Mouse (Mus musculus): ENCODE results near the gene Xkr8. TPM values are rescaled to one million over a fixed set of nuclear protein-coding genes. Genes with fewer than 3 reads are reported as not detected.
"Not testable (repeated sequence)": the region's sequence is repeated elsewhere in the genome, so short reads cannot be mapped to it uniquely, and the experiment has no call there.

Xkr8 gene
- total and polyA plus RNA-seq, 2 experiments from 2014 or later = 6.9 to 7.1 TPM

- Histone ChIP-seq H3K4me2 (ENCODE audit: low read depth, low read length, poor library complexity, severe bottlenecking) (no peak overlapping the region), H3K36me3 (ENCODE audit: insufficient read depth, low read length) (no peaks in the 10 kb centered on the region), H3K27ac (ENCODE audit: low read depth, low read length) (peak overlapping the region; percentile 80), H3K27me3 (ENCODE audit: insufficient read depth, low read length) (no peaks in the 10 kb centered on the region), H3K4me3 (ENCODE audit: low read depth, low read length) (no peak overlapping the region), H3K9me3 (ENCODE audit: low read length) (no peaks in the 10 kb centered on the region), H3K4me1 (ENCODE audit: insufficient read depth, low read length) (peaks cover 11% of the 10 kb centered on the region; the same call in 1 of the 2 replicates), H3K9ac (replicated peaks; ENCODE audit: low read length, poor library complexity, severe bottlenecking) (no peak overlapping the region)
- 51% methylated on average over 11 of the region's 11 CpGs for WGBS
- peak; percentile 84 for ATAC-seq (ENCODE audit: low FRiP score)
- peak; percentile 81 for DNase-seq (ENCODE audit: low spot score)
- TF ChIP-seq CTCF (IDR thresholded peaks at IDR 0.05) = peak; percentile 31; the same call in 1 of the 2 replicates
These were observed 11.9 kb upstream of the Xkr8 start for GRCm38 (mm10) chr4:132743992-132744911.

GRCm38 (mm10) chr4:132741491-132741890 is 9.1 kb upstream of the Xkr8 start:
- TF ChIP-seq CTCF (IDR thresholded peaks at IDR 0.05) = no peak
- no peak overlapping the region for H3K27ac ChIP-seq (ENCODE audit: low read depth, low read length)
- DNase-seq (ENCODE audit: low spot score) (no peak), ATAC-seq (ENCODE audit: low FRiP score) (no peak)
- H3K4me2 ChIP-seq (ENCODE audit: low read depth, low read length, poor library complexity, severe bottlenecking) = no peak overlapping the region
- no peaks in the 10 kb centered on the region for H3K36me3 ChIP-seq (ENCODE audit: insufficient read depth, low read length)
- H3K4me3 ChIP-seq (ENCODE audit: low read depth, low read length) = no peak overlapping the region
- H3K9me3 ChIP-seq (ENCODE audit: low read length) = no peaks in the 10 kb centered on the region
- no peaks in the 10 kb centered on the region for H3K27me3 ChIP-seq (ENCODE audit: insufficient read depth, low read length)
- WGBS = 92% methylated on average over 7 of the region's 7 CpGs
- no peak overlapping the region for H3K9ac ChIP-seq (replicated peaks; ENCODE audit: low read length, poor library complexity, severe bottlenecking)
- H3K4me1 ChIP-seq (ENCODE audit: insufficient read depth, low read length) = peaks cover 11% of the 10 kb centered on the region; the same call in 1 of the 2 replicates

GRCm38 (mm10) chr4:132737154-132737553 is 4.8 kb upstream of the Xkr8 start:
- H3K27me3 ChIP-seq (ENCODE audit: insufficient read depth, low read length); H3K9me3 ChIP-seq (ENCODE audit: low read length); DNase-seq (ENCODE audit: low spot score); H3K9ac ChIP-seq (replicated peaks; ENCODE audit: low read length, poor library complexity, severe bottlenecking); H3K4me1 ChIP-seq (ENCODE audit: insufficient read depth, low read length); H3K4me2 ChIP-seq (ENCODE audit: low read depth, low read length, poor library complexity, severe bottlenecking); H3K27ac ChIP-seq (ENCODE audit: low read depth, low read length); ATAC-seq (ENCODE audit: low FRiP score); H3K36me3 ChIP-seq (ENCODE audit: insufficient read depth, low read length); H3K4me3 ChIP-seq (ENCODE audit: low read depth, low read length): not testable (repeated sequence)
- 91% methylated on average over 9 of the region's 9 CpGs for WGBS

- no peak for ATAC-seq (ENCODE audit: low FRiP score)
- 0 out of 2 replicates have a peak, but pooled peaks have one; percentile 14 for TF ChIP-seq CTCF (IDR thresholded peaks at IDR 0.05)
- no peak overlapping the region for H3K4me3 ChIP-seq (ENCODE audit: low read depth, low read length)
- no peaks in the 10 kb centered on the region for H3K9me3 ChIP-seq (ENCODE audit: low read length)
- no peak overlapping the region for H3K27ac ChIP-seq (ENCODE audit: low read depth, low read length)
- H3K4me1 ChIP-seq (ENCODE audit: insufficient read depth, low read length) = no peaks in the 10 kb centered on the region
- no peaks in the 10 kb centered on the region for H3K27me3 ChIP-seq (ENCODE audit: insufficient read depth, low read length)
- H3K9ac ChIP-seq (replicated peaks; ENCODE audit: low read length, poor library complexity, severe bottlenecking) = no peak overlapping the region
- no peaks in the 10 kb centered on the region for H3K36me3 ChIP-seq (ENCODE audit: insufficient read depth, low read length)
- WGBS = 84% methylated on average over 3 of the region's 3 CpGs
- no peak for DNase-seq (ENCODE audit: low spot score)
- no peak overlapping the region for H3K4me2 ChIP-seq (ENCODE audit: low read depth, low read length, poor library complexity, severe bottlenecking)
These were observed 3.5 kb upstream of the Xkr8 start for GRCm38 (mm10) chr4:132735894-132736293.

GRCm38 (mm10) chr4:132735389-132735788 is 3.0 kb upstream of the Xkr8 start:
- H3K36me3 ChIP-seq (ENCODE audit: insufficient read depth, low read length) = no peaks in the 10 kb centered on the region
- no peak overlapping the region for H3K4me3 ChIP-seq (ENCODE audit: low read depth, low read length)
- no peak overlapping the region for H3K4me2 ChIP-seq (ENCODE audit: low read depth, low read length, poor library complexity, severe bottlenecking)
- 69% methylated on average over 2 of the region's 2 CpGs for WGBS
- H3K9me3 ChIP-seq (ENCODE audit: low read length) = no peaks in the 10 kb centered on the region
- H3K9ac ChIP-seq (replicated peaks; ENCODE audit: low read length, poor library complexity, severe bottlenecking) = no peak overlapping the region
- no peak for ATAC-seq (ENCODE audit: low FRiP score)
- H3K27me3 ChIP-seq (ENCODE audit: insufficient read depth, low read length) = no peaks in the 10 kb centered on the region
- TF ChIP-seq CTCF (IDR thresholded peaks at IDR 0.05) = no peak
- no peaks in the 10 kb centered on the region for H3K4me1 ChIP-seq (ENCODE audit: insufficient read depth, low read length)
- DNase-seq (ENCODE audit: low spot score) = no peak
- H3K27ac ChIP-seq (ENCODE audit: low read depth, low read length) = no peak overlapping the region

GRCm38 (mm10) chr4:132734766-132735165 is 2.4 kb upstream of the Xkr8 start:
- no peak for TF ChIP-seq CTCF (IDR thresholded peaks at IDR 0.05)
- Histone ChIP-seq H3K4me2 (ENCODE audit: low read depth, low read length, poor library complexity, severe bottlenecking) (no peak overlapping the region), H3K27ac (ENCODE audit: low read depth, low read length) (no peak overlapping the region), H3K36me3 (ENCODE audit: insufficient read depth, low read length) (no peaks in the 10 kb centered on the region), H3K27me3 (ENCODE audit: insufficient read depth, low read length) (no peaks in the 10 kb centered on the region), H3K4me1 (ENCODE audit: insufficient read depth, low read length) (no peaks in the 10 kb centered on the region), H3K4me3 (ENCODE audit: low read depth, low read length) (no peak overlapping the region), H3K9me3 (ENCODE audit: low read length) (no peaks in the 10 kb centered on the region), H3K9ac (replicated peaks; ENCODE audit: low read length, poor library complexity, severe bottlenecking) (no peak overlapping the region)
- 92% methylated on average over 2 of the region's 2 CpGs for WGBS
- ATAC-seq (ENCODE audit: low FRiP score) (no peak), DNase-seq (ENCODE audit: low spot score) (no peak)

Measured in midbrain, postnatal 0 days (tissue).